Mouse (Mus musculus) embryonic facial prominence, embryonic 11.5 days (tissue): ENCODE data around the gene Gm9887. TPM values are rescaled to one million over a fixed set of nuclear protein-coding genes. Genes with fewer than 3 reads are reported as not detected.

Experiments used
- ATAC-seq: fragments of 200-750 bp; cut with Nextera tagmentation; replicated peaks from 2 replicates; pipeline ENCODE4 v1.8.0; 2017; ENCODE audit warnings: low read depth; ENCODE audit not compliant: insufficient number of reproducible peaks, low FRiP score, low TSS enrichment
- DNase-seq: peaks from one replicate; pipeline ENCODE4 v3.0.0-alpha.2; 2015; ENCODE audit warnings: low spot score
- H3K27ac ChIP-seq: fragments of 300-500 bp; sonication (generic); replicated peaks from 2 replicates; pipeline ENCODE4 v1.5.1; 2014; ENCODE audit warnings: mild to moderate bottlenecking, low read depth, low read length, control low read depth
- H3K27me3 ChIP-seq: fragments of 300-500 bp; sonication (generic); 2 replicates; pipeline ENCODE4 v1.6.1; 2014; ENCODE audit warnings: mild to moderate bottlenecking, low read length, moderate library complexity, mixed read lengths; ENCODE audit not compliant: control insufficient read depth, insufficient read depth
- H3K36me3 ChIP-seq: fragments of 300-500 bp; sonication (generic); replicated peaks from 2 replicates; pipeline ENCODE4 v1.6.1; 2014; ENCODE audit warnings: low read depth, mild to moderate bottlenecking, low read length, moderate library complexity, mixed read lengths; ENCODE audit not compliant: control insufficient read depth, insufficient read depth
- H3K4me1 ChIP-seq: fragments of 300-500 bp; sonication (generic); 2 replicates; pipeline ENCODE4 v1.6.1; 2014; ENCODE audit warnings: low read length, mixed read lengths; ENCODE audit not compliant: control insufficient read depth, insufficient read depth
- H3K4me2 ChIP-seq: fragments of 300-500 bp; sonication (generic); 2 replicates; pipeline ENCODE4 v1.6.1; 2014; ENCODE audit warnings: low read depth, mild to moderate bottlenecking, control low read depth, low read length, moderate library complexity
- H3K4me3 ChIP-seq: fragments of 300-500 bp; sonication (generic); 2 replicates; pipeline ENCODE4 v1.5.1; 2014; ENCODE audit warnings: low read depth, low read length, control low read depth
- H3K9ac ChIP-seq: fragments of 300-500 bp; sonication (generic); replicated peaks from 2 replicates; pipeline ENCODE4 v1.6.1; 2014; ENCODE audit warnings: mild to moderate bottlenecking, control low read depth, low read length
- H3K9me3 ChIP-seq: fragments of 300-500 bp; sonication (generic); replicated peaks from 2 replicates; pipeline ENCODE4 v1.6.1; 2016; ENCODE audit warnings: mild to moderate bottlenecking, low read length, inconsistent platforms, mixed read lengths; ENCODE audit not compliant: control insufficient read depth
- WGBS: fragments of 180-500 bp; shearing (Covaris S2); extraction: QIAGEN DNeasy Blood & Tissue Kit; methylation state at CpG from one replicate; pipeline ENCODE4 v1.1.7; 2014; 5-methylcytosine and 5-hydroxymethylcytosine counted together
- polyA plus RNA-seq: library from polyadenylated mRNA; unstranded; fragments of >200 nt; fragmentation: Nextera tagmentation; extraction: Ambion mirVana; gene quantifications from 2 replicates; pipeline ENCODE4 v1.2.1, GENCODE M21; 2014

Gm9887 gene
- 1.0 and 1.9 TPM in 2 replicates for polyA plus RNA-seq

- ATAC-seq (peak; percentile 89), DNase-seq (peak; percentile 97)
- WGBS: 0% methylated on average over 98 of the region's 121 CpGs
- H3K4me1 ChIP-seq: no peaks in the 10 kb centered on the region
- peak within 1 kb of the TSS; percentile 100 for H3K4me3 ChIP-seq
- no peaks in the 10 kb centered on the region for H3K36me3 ChIP-seq
- H3K9ac ChIP-seq: peak within 1 kb of the TSS; percentile 97
- H3K27me3 ChIP-seq: no peaks in the 10 kb centered on the region
- H3K27ac ChIP-seq: peak within 1 kb of the TSS; percentile 93
- no peaks in the 10 kb centered on the region for H3K9me3 ChIP-seq
- H3K4me2 ChIP-seq: peak within 1 kb of the TSS; percentile 74
Observed at GRCm38 (mm10) chr12:69371854-69372671, at the start of gene Gm9887, which contains the start of gene Arf6. Gene Gm9887 (minus strand): TSS chr12:69372458. Gene Arf6 (plus strand): TSS chr12:69372150.

GRCm38 (mm10) chr12:69420716-69421115, 48.5 kb upstream of the Gm9887 start:
- no peak overlapping the region for H3K4me2 ChIP-seq

GRCm38 (mm10) chr12:69419606-69420005, 47.3 kb upstream of the Gm9887 start:
- Histone ChIP-seq H3K27ac (no peak overlapping the region), H3K4me1 (no peaks in the 10 kb centered on the region), H3K4me3 (no peak overlapping the region), H3K36me3 (no peaks in the 10 kb centered on the region), H3K9ac (no peak overlapping the region), H3K4me2 (no peak overlapping the region), H3K9me3 (no peaks in the 10 kb centered on the region), H3K27me3 (no peaks in the 10 kb centered on the region)
- no peak for ATAC-seq
- no peak for DNase-seq
- WGBS: 72% methylated on average over 4 of the region's 4 CpGs

More at GRCm38 (mm10) chr12:69420716-69421115, 48.5 kb upstream of the Gm9887 start:
- ATAC-seq: no peak
- H3K9ac ChIP-seq: no peak overlapping the region
- DNase-seq: no peak
- H3K27ac ChIP-seq: no peak overlapping the region
- H3K4me3 ChIP-seq: no peak overlapping the region
- no peaks in the 10 kb centered on the region for H3K27me3 ChIP-seq
- no peaks in the 10 kb centered on the region for H3K9me3 ChIP-seq
- H3K36me3 ChIP-seq: no peaks in the 10 kb centered on the region
- H3K4me1 ChIP-seq: no peaks in the 10 kb centered on the region
- 49% methylated on average over 3 of the region's 3 CpGs for WGBS

GRCm38 (mm10) chr12:69419017-69419605, 46.9 kb upstream of the Gm9887 start:
- Histone ChIP-seq H3K4me1 (no peaks in the 10 kb centered on the region), H3K27ac (no peak overlapping the region), H3K9me3 (no peaks in the 10 kb centered on the region), H3K36me3 (no peaks in the 10 kb centered on the region), H3K27me3 (no peaks in the 10 kb centered on the region), H3K4me2 (no peak overlapping the region), H3K4me3 (no peak overlapping the region), H3K9ac (no peak overlapping the region)
- ATAC-seq (no peak), DNase-seq (no peak)
- WGBS: 86% methylated on average over 14 of the region's 14 CpGs

- ATAC-seq (no peak), DNase-seq (no peak)
- H3K4me2 ChIP-seq: no peak overlapping the region
- H3K9ac ChIP-seq: no peak overlapping the region
- WGBS: 90% methylated on average over 13 of the region's 13 CpGs
- no peaks in the 10 kb centered on the region for H3K27me3 ChIP-seq
- no peak overlapping the region for H3K4me3 ChIP-seq
- H3K36me3 ChIP-seq: no peaks in the 10 kb centered on the region
- H3K9me3 ChIP-seq: no peaks in the 10 kb centered on the region
- no peak overlapping the region for H3K27ac ChIP-seq
- no peaks in the 10 kb centered on the region for H3K4me1 ChIP-seq
Observed at GRCm38 (mm10) chr12:69418606-69419005, 46.3 kb upstream of the Gm9887 start.

- no peaks in the 10 kb centered on the region for H3K27me3 ChIP-seq
- H3K4me1 ChIP-seq: no peaks in the 10 kb centered on the region
- H3K4me3 ChIP-seq: no peak overlapping the region
- 44% methylated on average over 9 of the region's 9 CpGs for WGBS
- DNase-seq (no peak), ATAC-seq (no peak)
- H3K9ac ChIP-seq: no peak overlapping the region
- no peaks in the 10 kb centered on the region for H3K36me3 ChIP-seq
- no peak overlapping the region for H3K4me2 ChIP-seq
- H3K27ac ChIP-seq: no peak overlapping the region
- no peaks in the 10 kb centered on the region for H3K9me3 ChIP-seq
Observed at GRCm38 (mm10) chr12:69417701-69418291, 45.5 kb upstream of the Gm9887 start.

- H3K27me3 ChIP-seq: no peaks in the 10 kb centered on the region
- H3K4me1 ChIP-seq: no peaks in the 10 kb centered on the region
- 65% methylated on average over 7 of the region's 7 CpGs for WGBS
- H3K27ac ChIP-seq: no peak overlapping the region
- no peak overlapping the region for H3K9ac ChIP-seq
- H3K4me2 ChIP-seq: no peak overlapping the region
- H3K9me3 ChIP-seq: no peaks in the 10 kb centered on the region
- H3K4me3 ChIP-seq: no peak overlapping the region
- ATAC-seq (no peak), DNase-seq (no peak)
- H3K36me3 ChIP-seq: no peaks in the 10 kb centered on the region
Observed at GRCm38 (mm10) chr12:69416793-69417192, 44.5 kb upstream of the Gm9887 start.
